Mouse (Mus musculus) ES-E14 (cell line): ENCODE results near the gene Pnkp. TPM values are rescaled to one million over a fixed set of nuclear protein-coding genes. Genes with fewer than 3 reads are reported as not detected.

Experiments used
- DNase-seq: peaks from one replicate; pipeline ENCODE4 v3.0.0-alpha.2; 2013; ENCODE audit warnings: low read depth, low spot score
- H3K27ac ChIP-seq: 2 replicates; pipeline ENCODE4 v1.5.1; 2012; ENCODE audit warnings: low read depth, mild to moderate bottlenecking, low read length, moderate library complexity, mixed read lengths; ENCODE audit not compliant: poor library complexity, insufficient read depth, severe bottlenecking
- H3K36me3 ChIP-seq: 2 replicates; pipeline ENCODE4 v1.6.1; 2012; ENCODE audit warnings: mild to moderate bottlenecking, low read length, moderate library complexity, mixed read lengths; ENCODE audit not compliant: control insufficient read depth, poor library complexity, insufficient read depth, severe bottlenecking
- H3K4me1 ChIP-seq, 2 experiments: fragments of 150-350 bp in 1 of 2; sonication (generic) in 1 of 2; 2 replicates each; pipeline ENCODE4 v1.6.1; 2012; ENCODE audit warnings: low read length in 2 of 2, mild to moderate bottlenecking in 1 of 2, mixed read lengths in 1 of 2; ENCODE audit not compliant: control insufficient read depth in 2 of 2, insufficient read depth in 2 of 2, poor library complexity in 1 of 2
- H3K4me3 ChIP-seq, 2 experiments: fragments of 150-350 bp in 1 of 2; sonication (generic) in 1 of 2; 2 replicates each; pipeline ENCODE4 v1.5.1; 2012; ENCODE audit warnings: low read length in 2 of 2, low read depth in 1 of 2, mild to moderate bottlenecking in 1 of 2, mixed read lengths in 1 of 2; ENCODE audit not compliant: insufficient read depth in 1 of 2, poor library complexity in 1 of 2, severe bottlenecking in 1 of 2
- H3K9ac ChIP-seq: 2 replicates; pipeline ENCODE4 v1.6.1; 2012; ENCODE audit warnings: low read depth, mild to moderate bottlenecking, low read length, mixed read lengths; ENCODE audit not compliant: poor library complexity, insufficient read depth, severe bottlenecking
- H3K9me3 ChIP-seq: fragments of 150-350 bp; sonication (generic); 2 replicates; pipeline ENCODE4 v1.6.1; 2012; ENCODE audit warnings: low read depth, mild to moderate bottlenecking, low read length; ENCODE audit not compliant: control insufficient read depth, insufficient read depth
- CHD2 ChIP-seq: IDR thresholded peaks from 2 replicates; pipeline ENCODE4 v1.6.1; 2014; ENCODE audit warnings: mild to moderate bottlenecking, low read depth, low read length, inconsistent platforms
- HCFC1 ChIP-seq: IDR thresholded peaks from 2 replicates; pipeline ENCODE4 v1.6.1; 2012; ENCODE audit warnings: low read length, inconsistent platforms, borderline replicate concordance; ENCODE audit not compliant: insufficient read depth
- MAFK ChIP-seq: IDR thresholded peaks from 2 replicates; pipeline ENCODE4 v1.6.1; 2014; ENCODE audit warnings: mild to moderate bottlenecking, low read depth, low read length, inconsistent platforms; ENCODE audit not compliant: insufficient read depth
- ZC3H11A ChIP-seq: IDR thresholded peaks from 2 replicates; pipeline ENCODE4 v1.6.1; 2012; ENCODE audit warnings: low read depth, mild to moderate bottlenecking, inconsistent platforms, low read length, borderline replicate concordance
- ZNF384 ChIP-seq: IDR thresholded peaks from 2 replicates; pipeline ENCODE4 v1.6.1; 2012; ENCODE audit warnings: low read depth, low read length, inconsistent platforms
- in situ Hi-C, 2 experiments: fragments of 600-800 bp; cut with MboI; formaldehyde crosslinking; loops; one replicate each; pipeline ENCODE4 v1.15.1; 2025; ENCODE audit warnings: low sequenced_read_pairs in 2 of 2, inconsistent platforms in 1 of 2; ENCODE audit not compliant: unreplicated experiment in 2 of 2
- total RNA-seq: library from RNA; depleted of rRNA; stranded (reverse); fragments of 300-350 nt; gene quantifications from 2 replicates; pipeline ENCODE4 v1.2.3, GENCODE M21; 2012; rRNA removed

Pnkp gene
- total RNA-seq, 1 experiment: 37.1 TPM

- no peaks in the 10 kb centered on the region for H3K9me3 ChIP-seq
- peaks cover 0 to 10% of the 10 kb centered on the region in 2 experiments; a peak in 1 of 4 replicates for H3K4me1 ChIP-seq
- no peak for TF ChIP-seq HCFC1
- peak; percentile 64 for DNase-seq
- peaks cover 43% of the 10 kb centered on the region for H3K36me3 ChIP-seq
- H3K9ac ChIP-seq: peak overlapping the region; percentile 63; the same call in 1 of the 2 replicates
- no peak overlapping the region for H3K27ac ChIP-seq
- peak overlapping the region; percentile 53 to 58 for H3K4me3 ChIP-seq
- in situ Hi-C loops: no loop called here
These were observed 44.3 kb downstream of the Pnkp start for GRCm38 (mm10) chr7:44901230-44901722.

DNA sequence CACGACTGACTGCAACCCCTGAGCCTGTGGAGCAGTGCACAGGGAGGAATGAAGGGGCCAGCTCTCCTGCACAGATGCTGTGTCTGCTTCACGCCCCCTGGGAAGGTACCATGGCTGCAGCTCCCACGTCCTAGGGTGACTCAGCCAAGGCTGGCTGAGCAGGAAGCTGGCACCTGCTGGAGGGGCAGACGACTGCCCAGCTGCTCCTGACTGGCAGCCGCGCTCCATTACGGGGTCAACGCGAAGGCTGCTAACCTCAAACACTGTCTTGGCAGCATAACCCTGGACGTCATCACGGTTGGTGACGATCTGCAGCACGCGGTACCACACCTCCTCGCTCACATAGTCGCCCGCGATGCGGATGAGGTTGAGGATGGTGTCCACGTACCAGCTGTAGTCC lies 48.5 kb downstream of the Pnkp start:
- H3K36me3 ChIP-seq: peaks cover 62% of the 10 kb centered on the region
- DNase-seq: no peak
- no peak overlapping the region for H3K4me3 ChIP-seq
- in situ Hi-C loops: no loop called here
- TF ChIP-seq MAFK: no peak
- H3K27ac ChIP-seq: no peak overlapping the region
- peaks cover 0 to 3% of the 10 kb centered on the region in 2 experiments; a peak in 1 of 4 replicates for H3K4me1 ChIP-seq
- H3K9ac ChIP-seq: no peak overlapping the region
- no peaks in the 10 kb centered on the region for H3K9me3 ChIP-seq

DNA sequence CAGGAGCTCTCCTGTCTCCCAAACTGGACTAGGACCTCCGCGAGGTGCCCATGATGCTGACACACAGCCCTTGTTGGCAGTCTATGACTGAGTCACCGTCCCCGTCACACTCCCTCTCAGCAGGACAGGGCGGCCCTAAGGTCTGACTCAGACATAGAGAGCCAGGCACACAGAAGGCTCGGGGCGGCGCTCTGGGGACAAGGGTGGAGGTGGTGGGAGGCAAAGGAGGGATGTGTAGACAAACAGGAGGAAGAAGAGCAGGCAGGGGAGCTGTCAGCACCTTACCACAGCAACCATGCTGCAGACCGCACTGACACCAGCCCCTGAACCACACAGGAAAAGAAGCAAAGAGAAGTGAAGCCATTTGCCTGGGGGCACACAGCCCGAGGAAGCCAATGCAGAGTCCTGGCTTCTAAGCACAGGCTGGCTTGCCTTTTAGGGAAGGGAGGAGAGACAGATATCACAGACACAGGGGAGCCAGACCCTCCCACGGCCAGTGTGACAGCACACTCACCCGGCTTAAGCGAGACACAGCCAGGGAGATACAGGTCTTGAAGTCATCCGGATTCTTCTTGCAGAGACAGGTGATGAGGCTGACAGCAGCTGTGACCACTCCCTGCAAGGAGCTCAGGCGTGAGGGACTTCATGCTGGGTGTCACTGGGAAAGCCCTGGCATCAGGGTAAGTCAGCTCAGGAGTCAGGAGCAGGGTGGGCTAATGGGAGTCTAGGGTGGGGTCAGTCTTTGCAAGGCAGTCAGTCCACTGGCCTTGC lies 52.0 kb downstream of the Pnkp start:
- H3K36me3 ChIP-seq: peaks cover 51% of the 10 kb centered on the region
- H3K9ac ChIP-seq: no peak overlapping the region
- H3K27ac ChIP-seq: no peak overlapping the region
- no peak for DNase-seq
- H3K4me1 ChIP-seq: peaks cover 0 to under 1% of the 10 kb centered on the region in 2 experiments; a peak in 2 of 4 replicates
- TF ChIP-seq HCFC1: no peak
- no peak for TF ChIP-seq MAFK
- TF ChIP-seq ZNF384: no peak
- no peak for TF ChIP-seq CHD2
- no peak for TF ChIP-seq ZC3H11A
- no peak overlapping the region for H3K4me3 ChIP-seq
- no peaks in the 10 kb centered on the region for H3K9me3 ChIP-seq
- in situ Hi-C loops: no loop called here

Other genes starting within 250 kb of the Pnkp start
- gene Myh14, start 186.3 kb upstream of the Pnkp start, total RNA-seq: 7.0 and 9.8 TPM in 2 replicates
- 0.40 and 0.79 TPM in 2 replicates for gene Izumo2, start 148.4 kb upstream of the Pnkp start, total RNA-seq
- gene Vrk3, start 108.7 kb upstream of the Pnkp start, total RNA-seq: 17.8 and 23.2 TPM in 2 replicates
- gene Zfp473, start 106.1 kb upstream of the Pnkp start, total RNA-seq: 15.1 and 20.3 TPM in 2 replicates
- 91.0 and 98.0 TPM in 2 replicates for gene Nup62, start 41.1 kb upstream of the Pnkp start, total RNA-seq
- 4.8 and 6.0 TPM in 2 replicates for gene Il4i1, start 40.8 kb upstream of the Pnkp start, total RNA-seq
- gene Atf5, start 40.5 kb upstream of the Pnkp start, total RNA-seq: 14.0 and 16.9 TPM in 2 replicates
- gene Akt1s1, start 8.1 kb upstream of the Pnkp start, total RNA-seq: 33.8 and 37.6 TPM in 2 replicates
- gene Tbc1d17, start 8.1 kb upstream of the Pnkp start, total RNA-seq: 31.5 and 55.7 TPM in 2 replicates
- gene Ptov1, start 12.6 kb downstream of the Pnkp start, total RNA-seq: 144 and 205 TPM in 2 replicates
- gene Med25, start 35.6 kb downstream of the Pnkp start, total RNA-seq: 88.2 and 121 TPM in 2 replicates
- 14.2 and 17.2 TPM in 2 replicates for gene Fuz, start 38.9 kb downstream of the Pnkp start, total RNA-seq
- gene Ap2a1, start 72.4 kb downstream of the Pnkp start, total RNA-seq: 82.5 and 94.9 TPM in 2 replicates
- 0.49 and 0.85 TPM in 2 replicates for gene Tsks, start 86.1 kb downstream of the Pnkp start, total RNA-seq
- gene Cpt1c, start 117.7 kb downstream of the Pnkp start, total RNA-seq: 60.3 and 123 TPM in 2 replicates
- 413 and 429 TPM in 2 replicates for gene Prmt1, start 129.4 kb downstream of the Pnkp start, total RNA-seq
- gene Irf3, start 140.5 kb downstream of the Pnkp start, total RNA-seq: 45.9 and 68.4 TPM in 2 replicates
- 11.9 and 13.0 TPM in 2 replicates for gene Bcl2l12, start 141.6 kb downstream of the Pnkp start, total RNA-seq
- gene Scaf1, start 159.2 kb downstream of the Pnkp start, total RNA-seq: 39.0 and 39.2 TPM in 2 replicates
- 11.1 and 14.4 TPM in 2 replicates for gene Rras, start 160.8 kb downstream of the Pnkp start, total RNA-seq
- gene Prr12, start 195.7 kb downstream of the Pnkp start, total RNA-seq: 32.3 and 37.5 TPM in 2 replicates
- gene Nosip, start 205.3 kb downstream of the Pnkp start, total RNA-seq: 94.2 and 106 TPM in 2 replicates
- gene Prrg2, start 205.5 kb downstream of the Pnkp start, total RNA-seq: 9.8 and 11.4 TPM in 2 replicates
- gene Rcn3, start 235.1 kb downstream of the Pnkp start, total RNA-seq: 137 and 207 TPM in 2 replicates
- 10.6 and 15.1 TPM in 2 replicates for gene Fcgrt, start 246.7 kb downstream of the Pnkp start, total RNA-seq